ENCODE assay signal across 23 mouse cellular contexts in the genomic region with DNA sequence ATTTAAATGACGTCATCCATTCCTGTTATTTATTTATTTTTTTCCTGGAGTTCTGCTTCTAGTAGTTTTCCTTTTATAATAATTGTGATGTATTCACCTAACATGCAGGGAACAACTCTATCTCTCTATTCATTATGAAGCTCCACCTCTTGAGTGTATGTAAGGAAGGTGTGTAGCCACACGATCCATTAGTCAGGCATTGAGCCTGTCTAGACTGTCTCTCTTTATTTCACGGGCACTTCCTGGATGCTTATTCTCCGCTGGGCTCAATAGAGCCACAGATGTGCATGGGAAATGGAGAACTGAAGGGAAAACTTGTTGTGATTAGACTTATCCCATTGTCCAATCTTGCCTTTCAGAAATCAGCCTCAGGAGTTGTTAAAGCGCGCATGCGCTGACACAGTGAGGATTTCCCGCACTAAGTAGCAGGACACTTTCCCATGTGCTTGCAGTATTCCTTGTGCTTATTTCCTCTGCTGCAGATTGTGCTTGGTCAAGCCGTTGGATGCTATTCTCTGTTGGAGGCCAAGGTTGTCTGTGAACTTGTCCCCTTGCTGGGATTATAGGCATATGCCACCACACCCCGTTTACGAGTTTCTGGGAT.
"Had no signal": no experiment of that assay in that cellular context is flagged by ENCODE, and none has a peak within 500 bp of the region (broad histone marks: within the 10 kb centered on the region; RNA-seq: fewer than 3 reads in every experiment).

No protein-coding gene starts in this region.

- H3K4me1 ChIP-seq: limb, embryonic 12.5 days; limb, embryonic 15.5 days; megakaryocyte, embryonic 14.5 days; neural tube, embryonic 12.5 days; stomach, embryonic 15.5 days had no signal

- H3K27me3 ChIP-seq: limb, embryonic 12.5 days; limb, embryonic 15.5 days; megakaryocyte, embryonic 14.5 days; neural tube, embryonic 12.5 days; stomach, embryonic 15.5 days had no signal

- H3K9me3 ChIP-seq: limb, embryonic 12.5 days; limb, embryonic 15.5 days; neural tube, embryonic 12.5 days; stomach, embryonic 15.5 days had no signal

- H3K9ac ChIP-seq: limb, embryonic 12.5 days; limb, embryonic 15.5 days; liver, embryonic 14.5 days; liver, postnatal 0 days; lung, embryonic 14.5 days; neural tube, embryonic 12.5 days; stomach, embryonic 15.5 days had no signal

- H3K27ac ChIP-seq: limb, embryonic 12.5 days; limb, embryonic 15.5 days; liver, embryonic 14.5 days; macrophage; neural tube, embryonic 12.5 days; stomach, embryonic 15.5 days had no signal

- H3K36me3 ChIP-seq: limb, embryonic 12.5 days; limb, embryonic 15.5 days; neural tube, embryonic 12.5 days; stomach, embryonic 15.5 days had no signal

- DNase-seq: kidney, adult 18-20 months; kidney, adult 9 months; kidney, postnatal 14 days; kidney, postnatal 4 days; left cerebral cortex, postnatal 4 days; liver, postnatal 0 days; lung, embryonic 14.5 days; right cerebral cortex, adult 18-20 months; right cerebral cortex, postnatal 14 days; right cerebral cortex, postnatal 4 days; spleen, adult 18-20 months; thymus, postnatal 25 days had no signal

- ATAC-seq: inflammation-experienced regulatory T-cells, adult 6 months; intestine, embryonic 16.5 days; liver, postnatal 0 days; lung, postnatal 0 days had no signal

- H3K4me3 ChIP-seq: limb, embryonic 12.5 days; limb, embryonic 15.5 days; megakaryocyte, embryonic 14.5 days; neural tube, embryonic 12.5 days; stomach, embryonic 15.5 days had no signal

- H3K4me2 ChIP-seq: limb, embryonic 12.5 days; limb, embryonic 15.5 days; liver, embryonic 11.5 days; lung, embryonic 14.5 days; neural tube, embryonic 12.5 days; stomach, embryonic 15.5 days had no signal
